Mouse (Mus musculus): ENCODE measurements around the gene Rnaset2a. TPM values are rescaled to one million over a fixed set of nuclear protein-coding genes. Genes with fewer than 3 reads are reported as not detected.
"Not testable (repeated sequence)": the region's sequence is repeated elsewhere in the genome, so short reads cannot be mapped to it uniquely, and the experiment has no call there.

Rnaset2a gene
- total RNA-seq, 2 experiments from 2014 or later: 22.8 to 23.0 TPM

DNA sequence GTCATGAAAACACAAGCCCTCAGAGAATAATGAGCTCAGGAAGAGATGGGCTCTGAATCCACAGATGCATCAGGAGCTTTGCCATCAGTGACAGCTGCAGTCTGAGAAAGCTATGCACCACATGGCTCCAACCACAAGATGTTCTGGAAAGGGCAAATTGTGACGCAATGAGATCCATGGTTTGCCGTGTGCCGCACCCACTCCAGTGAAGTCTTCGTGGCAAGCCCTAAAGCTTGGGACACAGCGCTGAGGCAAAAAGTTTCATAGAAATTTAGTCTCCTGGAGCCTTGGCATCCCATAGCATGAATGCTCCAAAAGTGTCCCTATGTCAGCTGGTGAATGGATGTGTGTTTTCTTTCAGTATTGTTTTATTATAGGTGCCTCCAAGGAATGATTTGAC lies 9.8 kb downstream of the Rnaset2a start:
- not testable (repeated sequence) for DNase-seq

DNA sequence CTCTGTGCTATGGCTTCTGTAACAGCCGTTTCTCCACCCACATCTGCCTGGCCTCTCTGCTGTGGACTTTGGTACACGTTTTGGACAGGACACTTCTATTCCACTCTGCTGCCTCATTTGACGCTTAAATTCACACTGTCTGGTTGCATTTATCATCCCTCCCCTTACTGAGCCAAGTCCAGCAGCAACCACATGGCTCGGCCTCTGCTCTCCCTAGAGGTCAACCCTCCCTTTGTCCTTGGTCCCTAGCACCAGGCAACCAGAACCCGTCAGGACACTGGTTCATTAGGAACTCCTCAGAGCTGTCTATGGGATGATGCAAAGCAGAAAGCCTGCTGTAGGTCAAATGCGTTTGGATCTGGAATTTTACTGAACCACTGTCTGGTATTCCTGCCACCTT lies 17.0 kb downstream of the Rnaset2a start:
- not testable (repeated sequence) for DNase-seq

GRCm38 (mm10) chr17:8129578-8129977 lies 18.3 kb downstream of the Rnaset2a start:
- DNase-seq: not testable (repeated sequence)

- DNase-seq: not testable (repeated sequence)
Observed at GRCm38 (mm10) chr17:8128326-8128993, 19.4 kb downstream of the Rnaset2a start.

DNA sequence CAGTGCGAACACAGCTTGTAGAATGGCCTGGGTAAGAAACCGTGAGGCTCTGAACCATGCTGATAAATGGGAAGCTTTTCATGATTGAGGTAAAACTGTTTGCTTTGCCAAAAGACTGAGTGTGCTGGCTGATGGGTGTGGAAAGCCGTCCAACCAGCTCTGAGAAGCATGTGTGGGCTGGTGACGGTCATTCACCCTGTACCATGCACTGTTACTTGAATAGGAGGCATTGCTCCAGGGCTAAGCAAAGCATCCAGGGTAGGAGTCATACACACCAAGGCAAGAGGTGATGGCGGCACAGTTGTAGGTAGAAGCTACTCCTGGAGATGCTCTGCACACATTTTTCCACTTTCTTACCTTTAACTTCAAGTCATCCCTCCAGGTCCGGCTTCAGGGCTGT lies 23.3 kb downstream of the Rnaset2a start:
- DNase-seq: not testable (repeated sequence)

DNA sequence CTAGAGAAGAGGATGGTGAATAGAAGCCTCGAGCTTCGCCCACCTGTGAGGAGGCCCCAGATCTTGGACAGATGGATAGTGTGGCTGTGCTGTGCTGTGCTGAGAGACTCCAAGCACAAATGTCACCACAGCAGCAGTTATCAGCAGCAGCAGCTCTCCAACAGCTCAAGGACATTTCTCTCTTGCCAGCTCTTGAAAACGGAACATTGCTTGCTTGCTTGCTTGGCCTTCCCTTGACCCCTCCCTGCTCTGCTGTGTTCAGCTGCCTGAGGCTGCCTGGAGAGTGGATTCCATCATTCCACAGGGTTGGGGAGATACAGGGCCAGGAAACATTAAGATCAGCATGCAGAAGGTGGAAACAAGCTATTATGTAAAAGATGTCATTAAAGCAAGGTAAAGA lies 24.9 kb downstream of the Rnaset2a start:
- not testable (repeated sequence) for DNase-seq

DNA sequence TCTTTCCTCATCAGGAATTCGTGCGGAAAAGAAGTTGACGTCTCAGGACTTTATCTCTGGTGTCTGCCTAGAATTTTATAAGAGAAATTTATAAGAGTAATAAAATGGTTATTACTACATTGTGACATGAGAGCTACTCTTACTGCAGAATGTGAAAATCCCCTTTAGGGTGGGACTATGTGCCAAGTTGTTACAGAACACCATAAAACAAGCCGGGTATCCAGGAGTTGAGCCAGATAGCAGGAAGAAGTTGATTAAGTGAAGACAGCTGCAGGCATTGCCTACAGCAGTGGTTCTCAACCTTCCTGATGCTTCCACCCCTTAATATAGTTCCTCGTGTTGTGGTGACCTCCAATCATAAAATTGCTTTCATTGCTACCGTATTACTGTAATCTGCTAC lies 31.0 kb downstream of the Rnaset2a start:
- DNase-seq: not testable (repeated sequence)

DNA sequence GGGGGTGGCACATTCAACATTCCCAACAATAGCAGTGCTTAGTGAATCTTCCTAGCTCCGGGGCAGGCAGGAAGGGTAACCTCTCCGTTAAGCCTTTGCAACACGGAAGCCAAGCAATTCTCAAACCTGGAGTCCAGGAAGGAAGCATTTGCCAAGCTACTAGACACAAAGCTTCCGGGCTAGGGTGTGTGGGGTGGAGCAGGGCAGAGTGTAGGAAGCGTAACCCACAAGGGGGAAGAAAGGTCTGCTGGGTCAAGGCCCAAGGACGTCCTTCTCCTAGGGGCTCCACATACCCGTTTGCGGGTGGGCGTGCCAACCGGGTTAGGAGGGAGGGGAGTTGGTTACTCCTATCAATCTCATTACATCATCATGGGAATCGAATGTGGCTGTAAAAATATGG lies 31.5 kb downstream of the Rnaset2a start:
- not testable (repeated sequence) for DNase-seq

DNA sequence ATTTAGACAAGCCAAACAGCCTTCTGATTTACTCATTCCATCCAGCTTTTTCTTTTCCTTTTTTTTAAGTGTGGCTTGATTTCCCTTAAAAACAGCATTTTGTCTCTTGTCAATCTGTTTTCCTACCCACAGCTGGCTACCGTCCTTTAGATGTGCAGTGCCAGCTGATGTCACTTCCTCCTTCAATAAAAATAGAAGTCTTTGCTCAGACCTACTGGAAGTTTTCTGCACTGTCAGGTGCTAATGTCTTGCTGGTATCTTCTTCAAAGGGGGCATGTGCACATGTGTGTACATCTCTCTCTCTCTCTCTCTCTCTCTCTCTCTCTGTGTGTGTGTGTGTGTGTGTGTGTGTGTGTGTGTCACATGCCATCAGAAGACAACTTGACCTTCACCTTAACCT lies 35.7 kb downstream of the Rnaset2a start:
- DNase-seq: not testable (repeated sequence)

- DNase-seq: not testable (repeated sequence)
Observed at GRCm38 (mm10) chr17:8101297-8101609, 46.6 kb downstream of the Rnaset2a start.

DNA sequence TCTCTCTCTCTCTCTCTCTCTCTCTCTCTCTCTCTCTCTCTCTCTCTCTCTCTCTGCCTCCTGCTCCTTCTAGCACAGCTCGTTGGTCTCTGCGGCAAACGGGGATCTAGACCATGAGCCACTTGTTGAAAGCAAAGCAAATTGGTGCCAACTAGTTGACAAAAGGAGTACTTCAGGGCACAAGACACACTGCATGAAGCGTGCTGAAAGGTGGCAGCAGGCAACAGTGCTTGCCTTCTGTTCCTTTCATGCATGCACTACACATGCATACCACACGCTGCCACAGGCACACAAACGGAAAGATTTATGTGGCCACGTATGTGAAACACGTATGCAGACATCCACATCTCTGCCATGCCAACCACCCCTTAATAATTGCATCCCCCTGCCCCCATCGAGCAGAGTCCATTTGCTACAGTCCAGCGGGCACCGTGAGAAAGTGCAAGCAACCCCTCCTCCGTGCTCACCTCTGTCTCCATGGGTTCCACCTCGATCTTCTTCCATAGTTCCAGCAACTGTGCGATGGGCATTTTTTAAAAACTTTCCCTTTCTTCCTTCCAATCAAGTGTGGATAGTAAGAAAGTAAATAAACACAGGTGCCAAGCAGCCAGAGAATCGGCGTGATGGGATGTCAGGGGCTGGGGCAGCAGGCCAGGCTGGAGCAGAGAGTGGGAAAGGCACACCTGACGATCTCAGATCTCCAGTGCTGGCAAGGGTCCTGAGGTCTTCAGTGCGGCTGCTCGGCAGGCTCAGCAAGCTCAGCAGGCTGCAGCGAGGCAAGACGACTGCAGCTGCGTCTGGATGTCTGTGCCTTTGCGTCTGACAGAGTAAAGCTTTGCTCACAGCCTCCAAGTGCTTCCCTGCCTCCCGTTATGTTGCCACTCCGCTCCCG lies 47.2 kb downstream of the Rnaset2a start:
- DNase-seq: not testable (repeated sequence)

- DNase-seq: not testable (repeated sequence)
Observed at GRCm38 (mm10) chr17:8096199-8096598, 51.7 kb downstream of the Rnaset2a start.

- DNase-seq: not testable (repeated sequence)
Observed at GRCm38 (mm10) chr17:8095653-8096052, 52.2 kb downstream of the Rnaset2a start.

DNA sequence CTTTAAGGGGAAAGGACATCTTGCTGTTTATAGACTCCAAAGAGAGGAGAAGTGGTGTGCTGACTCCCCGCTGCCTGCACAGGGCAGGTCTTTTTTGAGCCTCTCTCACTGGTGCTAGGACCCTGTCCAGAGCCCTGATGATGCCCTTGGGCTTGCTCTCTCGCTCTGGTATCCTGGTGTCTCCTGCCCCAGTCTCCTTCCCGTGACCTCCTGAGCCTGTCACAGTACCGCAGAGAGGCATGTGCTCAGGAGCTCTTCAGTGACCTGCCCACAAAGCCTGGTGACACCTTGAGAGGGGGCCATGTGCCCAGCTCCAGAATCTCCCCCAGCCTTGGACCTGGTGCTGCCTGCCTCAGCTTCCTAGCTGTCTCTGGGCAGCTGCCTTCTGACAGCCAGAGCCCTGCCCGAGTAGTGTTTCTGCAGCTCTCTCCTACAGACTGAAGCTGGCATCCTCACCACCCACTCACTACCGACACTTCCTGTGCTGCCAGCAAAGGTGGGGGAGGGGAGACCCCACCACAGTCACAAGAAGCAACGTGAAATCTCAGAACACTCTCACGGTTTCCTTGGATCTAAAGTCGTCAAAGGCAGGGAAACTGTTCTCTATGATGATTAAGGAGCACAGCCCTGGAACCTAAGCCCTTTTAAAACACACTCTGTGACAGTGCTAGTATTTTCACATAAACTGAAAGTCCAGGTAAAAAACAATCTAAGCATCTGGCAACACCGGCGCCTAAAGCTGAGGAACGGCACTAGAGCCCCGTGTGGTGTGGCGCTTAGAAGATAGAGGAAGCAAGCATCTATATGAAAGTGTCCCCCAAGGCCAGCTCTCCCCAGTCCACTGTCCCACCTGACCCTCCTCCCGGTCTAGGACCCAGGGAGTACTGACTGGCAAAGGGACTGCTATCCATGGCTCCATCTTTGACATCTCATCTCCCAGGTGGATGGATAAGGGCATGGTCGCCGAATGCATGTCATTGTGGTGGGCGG lies 55.1 kb downstream of the Rnaset2a start:
- DNase-seq: not testable (repeated sequence)

GRCm38 (mm10) chr17:8091320-8091719 lies 56.6 kb downstream of the Rnaset2a start:
- not testable (repeated sequence) for DNase-seq

GRCm38 (mm10) chr17:8069847-8070246 lies 78.0 kb downstream of the Rnaset2a start:
- DNase-seq: not testable (repeated sequence)

Other genes starting within 250 kb of the Rnaset2a start
- 1 to 10 TPM; 1.9 to 2.5 TPM for gene Tagap, start 222.1 kb downstream of the Rnaset2a start, total RNA-seq (2021)
- gene Rsph3a, start 202.5 kb downstream of the Rnaset2a start, total RNA-seq (2021): 10 to 100 TPM; 41.3 to 44.9 TPM
- gene Gm49673, start 309 bp downstream of the Rnaset2a start, total RNA-seq (2021): under 1 TPM in 1 of 2 experiments, not detected in 1; 0.12 TPM
- 10 to 100 TPM; 16.0 to 21.0 TPM for gene Fgfr1op, start 17.4 kb upstream of the Rnaset2a start, total RNA-seq (2021)
- not detected for gene Ccr6, start 87.9 kb upstream of the Rnaset2a start, total RNA-seq (2021)
- 100 to 1,000 TPM; 250 to 257 TPM for gene Mpc1, start 134.8 kb upstream of the Rnaset2a start, total RNA-seq (2021)
- 10 to 100 TPM; 28.6 to 31.6 TPM for gene Sft2d1, start 163.0 kb upstream of the Rnaset2a start, total RNA-seq (2021)
- gene Prr18, start 189.4 kb upstream of the Rnaset2a start, total RNA-seq (2021): under 1 TPM; 0.17 to 0.18 TPM
- gene T2, start 207.9 kb upstream of the Rnaset2a start, total RNA-seq (2021): under 1 TPM; 0.48 to 0.56 TPM